Mouse (Mus musculus) erythroblast, embryonic 14.5 days (primary cell): ENCODE measurements at regions not wholly inside any gene's neighbourhood (a gene's known extent, or its start where the extent isn't known, plus 50 kb on each side); places are given as distances from the start of the nearest gene placed in this dataset.

ENCODE experiments used
- H3K27me3 ChIP-seq: 2 replicates; pipeline ENCODE4 v1.6.1; 2012; ENCODE audit warnings: inconsistent platforms; ENCODE audit not compliant: control insufficient read depth
- H3K36me3 ChIP-seq: 2 replicates; pipeline ENCODE4 v1.6.1; 2012; ENCODE audit warnings: mild to moderate bottlenecking, inconsistent platforms; ENCODE audit not compliant: control insufficient read depth
- H3K4me1 ChIP-seq: 2 replicates; pipeline ENCODE4 v1.6.1; 2012; ENCODE audit warnings: inconsistent platforms; ENCODE audit not compliant: control insufficient read depth
- H3K4me3 ChIP-seq: replicated peaks from 2 replicates; pipeline ENCODE3; 2012; ENCODE audit warnings: moderate library complexity, mild to moderate bottlenecking, inconsistent platforms
- H3K9me3 ChIP-seq: 2 replicates; pipeline ENCODE4 v1.6.1; 2012; ENCODE audit warnings: low read length, inconsistent platforms, mixed read lengths; ENCODE audit not compliant: control insufficient read depth
- GATA1 ChIP-seq: IDR thresholded peaks from 2 replicates; pipeline ENCODE4 v1.6.1; 2012; ENCODE audit warnings: low read length, inconsistent platforms, mixed read lengths
- TAL1 ChIP-seq: IDR thresholded peaks from 3 replicates; pipeline ENCODE4 v1.6.1; 2012; ENCODE audit warnings: low read length, inconsistent platforms, mixed read lengths

- Histone ChIP-seq H3K9me3 (peaks cover 81% of the 10 kb centered on the region), H3K4me1 (peaks cover 32% of the 10 kb centered on the region), H3K27me3 (no peaks in the 10 kb centered on the region; the same call in 1 of the 2 replicates), H3K4me3 (no peak overlapping the region), H3K36me3 (no peaks in the 10 kb centered on the region)
- no peak for TF ChIP-seq GATA1
Measured at GRCm38 (mm10) chr4:153321085-153321484, 161.5 kb downstream of the Ajap1 start.

- no peaks in the 10 kb centered on the region; the same call in 1 of the 2 replicates for H3K27me3 ChIP-seq
- H3K4me1 ChIP-seq = peaks cover 33% of the 10 kb centered on the region
- TF ChIP-seq GATA1 (no peak), TAL1 (no peak)
- H3K4me3 ChIP-seq = no peak overlapping the region
- H3K9me3 ChIP-seq = peaks cover 80% of the 10 kb centered on the region
- H3K36me3 ChIP-seq = no peaks in the 10 kb centered on the region
Measured at GRCm38 (mm10) chr4:153320602-153321001, 162.0 kb downstream of the Ajap1 start.

GRCm38 (mm10) chr4:153316964-153317724 lies 165.5 kb downstream of the Ajap1 start:
- Histone ChIP-seq H3K4me3 (peak overlapping the region; percentile 54), H3K9me3 (peaks cover 88% of the 10 kb centered on the region)

GRCm38 (mm10) chr4:153316519-153316918 lies 166.1 kb downstream of the Ajap1 start:
- TF ChIP-seq GATA1 (no peak), TAL1 (no peak)
- Histone ChIP-seq H3K9me3 (peaks cover 84% of the 10 kb centered on the region), H3K27me3 (no peaks in the 10 kb centered on the region; the same call in 1 of the 2 replicates), H3K4me3 (peak overlapping the region; percentile 54), H3K4me1 (peaks cover 41% of the 10 kb centered on the region), H3K36me3 (no peaks in the 10 kb centered on the region)

More at GRCm38 (mm10) chr4:153316964-153317724, 165.5 kb downstream of the Ajap1 start:
- TF ChIP-seq TAL1 = peak; percentile 75; the same call in 2 of the 3 replicates
- peak; percentile 25 for TF ChIP-seq GATA1
- no peaks in the 10 kb centered on the region; the same call in 1 of the 2 replicates for H3K27me3 ChIP-seq
- peaks cover 37% of the 10 kb centered on the region for H3K4me1 ChIP-seq
- H3K36me3 ChIP-seq = no peaks in the 10 kb centered on the region

- H3K36me3 ChIP-seq = no peaks in the 10 kb centered on the region
- H3K4me1 ChIP-seq = peaks cover 46% of the 10 kb centered on the region
- H3K4me3 ChIP-seq = no peak overlapping the region
- no peak for TF ChIP-seq GATA1
- no peak for TF ChIP-seq TAL1
- H3K9me3 ChIP-seq = peaks cover 77% of the 10 kb centered on the region
- no peaks in the 10 kb centered on the region; the same call in 1 of the 2 replicates for H3K27me3 ChIP-seq
Measured at GRCm38 (mm10) chr4:153313961-153314360, 168.7 kb downstream of the Ajap1 start.

GRCm38 (mm10) chr4:153311574-153311973 lies 171.0 kb downstream of the Ajap1 start:
- peaks cover 74% of the 10 kb centered on the region for H3K9me3 ChIP-seq
- H3K27me3 ChIP-seq = no peaks in the 10 kb centered on the region

GRCm38 (mm10) chr4:153310641-153311040 lies 172.0 kb downstream of the Ajap1 start:
- TF ChIP-seq TAL1 (no peak), GATA1 (no peak)
- peaks cover 80% of the 10 kb centered on the region for H3K9me3 ChIP-seq
- H3K4me3 ChIP-seq = no peak overlapping the region
- H3K27me3 ChIP-seq = no peaks in the 10 kb centered on the region
- no peaks in the 10 kb centered on the region for H3K36me3 ChIP-seq
- H3K4me1 ChIP-seq = peaks cover 21% of the 10 kb centered on the region

More at GRCm38 (mm10) chr4:153311574-153311973, 171.0 kb downstream of the Ajap1 start:
- no peak overlapping the region for H3K4me3 ChIP-seq
- H3K36me3 ChIP-seq = no peaks in the 10 kb centered on the region
- H3K4me1 ChIP-seq = peaks cover 23% of the 10 kb centered on the region
- TF ChIP-seq TAL1 = no peak

GRCm38 (mm10) chr4:153303521-153303920 lies 179.1 kb downstream of the Ajap1 start:
- H3K27me3 ChIP-seq = no peaks in the 10 kb centered on the region
- TF ChIP-seq TAL1 (no peak), GATA1 (no peak)
- H3K4me3 ChIP-seq = no peak overlapping the region
- no peaks in the 10 kb centered on the region; the same call in 1 of the 2 replicates for H3K4me1 ChIP-seq
- peaks cover 76% of the 10 kb centered on the region for H3K9me3 ChIP-seq
- H3K36me3 ChIP-seq = no peaks in the 10 kb centered on the region

GRCm38 (mm10) chr4:153302855-153303254 lies 179.8 kb downstream of the Ajap1 start:
- H3K9me3 ChIP-seq = peaks cover 76% of the 10 kb centered on the region
- no peaks in the 10 kb centered on the region; the same call in 1 of the 2 replicates for H3K4me1 ChIP-seq
- no peaks in the 10 kb centered on the region for H3K27me3 ChIP-seq

More at GRCm38 (mm10) chr4:153302855-153303254, 179.8 kb downstream of the Ajap1 start:
- Histone ChIP-seq H3K36me3 (no peaks in the 10 kb centered on the region), H3K4me3 (no peak overlapping the region)
- TF ChIP-seq TAL1 (no peak), GATA1 (no peak)
